Mouse (Mus musculus): ENCODE results near the gene Ripor2.

DNA sequence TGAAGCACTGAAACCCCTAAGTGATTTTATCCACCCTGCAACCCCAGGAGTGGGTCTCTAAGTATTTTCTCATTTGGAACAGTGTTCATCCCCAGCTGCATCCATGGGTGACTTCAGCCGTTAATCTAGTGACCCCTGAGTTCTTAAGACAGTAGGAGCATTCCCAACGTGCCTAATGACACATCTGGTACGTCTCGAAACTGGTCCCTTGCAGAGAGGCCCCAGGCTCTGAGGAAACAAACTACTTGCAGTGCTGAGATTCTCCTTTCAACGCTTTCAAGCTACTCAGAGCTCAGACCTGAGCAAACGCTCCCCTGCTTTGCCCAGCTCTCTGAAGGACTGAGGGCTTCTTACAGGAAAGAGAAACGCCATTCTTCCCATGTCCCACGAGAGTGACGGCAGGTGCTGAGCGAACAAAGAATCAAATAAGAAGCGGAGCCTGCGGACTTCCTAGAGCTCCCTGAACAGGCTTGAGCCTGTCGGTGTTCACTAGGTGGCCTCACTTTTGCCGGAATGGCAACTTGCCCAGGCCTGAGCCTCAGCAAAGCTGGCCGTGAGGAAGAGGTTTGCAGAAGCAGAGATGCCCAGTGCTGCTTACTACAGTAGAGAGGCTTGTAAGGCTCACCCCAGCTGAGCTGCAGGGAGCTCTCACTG is 97.2 kb downstream of the Ripor2 start:
- TF ChIP-seq CTCF (IDR thresholded peaks at IDR 0.05): no peak
- TF ChIP-seq EP300 (IDR thresholded peaks at IDR 0.05): no peak
